Mouse (Mus musculus): ENCODE results near the gene Ppp1r9a.

Gene Ppp1r9a

DNA sequence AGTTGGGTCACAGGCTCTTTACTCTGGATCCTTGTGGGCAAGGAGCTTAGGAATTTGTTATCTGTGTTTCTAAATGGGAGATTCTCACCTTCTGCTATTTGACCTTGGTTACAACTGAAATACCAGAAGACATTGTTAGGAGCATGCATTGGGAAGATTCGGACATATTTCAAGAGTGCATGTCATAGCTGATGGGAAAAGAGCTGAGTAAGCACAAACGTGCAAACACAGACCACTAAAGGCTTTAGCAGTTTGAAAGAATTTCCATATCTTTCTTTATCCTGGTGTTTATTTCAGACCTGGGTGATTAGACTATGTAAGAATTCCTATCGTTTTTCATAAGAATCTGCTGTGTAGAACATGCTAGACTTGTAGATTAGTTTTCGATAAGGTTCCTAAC lies 59.5 kb downstream of the Ppp1r9a start:
- no peak for DNase-seq

DNA sequence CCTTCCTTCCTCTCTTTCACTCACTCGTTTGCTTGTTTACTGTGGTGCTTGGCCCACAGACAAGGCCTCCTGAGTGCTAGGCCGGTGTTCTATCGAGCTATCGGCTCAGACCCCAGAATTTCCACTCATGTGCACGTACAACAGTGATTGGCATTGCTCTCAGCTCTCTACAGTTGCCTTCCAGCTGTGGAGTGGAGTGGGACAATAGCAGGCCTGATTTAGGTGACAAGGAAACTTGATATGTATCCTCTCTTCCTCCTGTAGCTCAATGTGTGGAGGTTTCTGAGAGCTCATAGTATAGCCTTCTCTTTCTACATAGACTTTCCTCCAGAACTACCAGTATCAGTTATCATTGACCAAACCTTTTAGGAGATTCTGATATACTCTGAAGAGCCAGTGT lies 60.3 kb downstream of the Ppp1r9a start:
- DNase-seq: no peak

DNA sequence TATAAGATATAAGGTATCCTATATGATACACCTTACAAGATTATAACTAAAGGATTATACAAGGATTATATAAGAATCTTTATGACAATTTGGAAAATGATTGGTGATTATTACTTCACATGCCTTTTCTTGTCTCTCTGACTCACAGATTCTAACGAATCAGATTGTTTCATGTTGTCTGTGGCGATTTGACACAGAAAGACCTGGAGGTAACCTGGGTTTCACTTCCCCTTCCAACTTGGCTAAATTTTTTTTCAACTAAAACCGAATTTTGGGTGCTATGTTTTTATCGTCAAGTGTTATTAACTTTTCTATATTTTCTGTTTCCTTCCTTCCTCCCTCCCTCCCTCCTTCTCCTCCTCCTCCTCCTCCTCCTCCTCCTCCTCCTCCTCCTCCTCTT lies 64.5 kb downstream of the Ppp1r9a start:
- DNase-seq: no peak

DNA sequence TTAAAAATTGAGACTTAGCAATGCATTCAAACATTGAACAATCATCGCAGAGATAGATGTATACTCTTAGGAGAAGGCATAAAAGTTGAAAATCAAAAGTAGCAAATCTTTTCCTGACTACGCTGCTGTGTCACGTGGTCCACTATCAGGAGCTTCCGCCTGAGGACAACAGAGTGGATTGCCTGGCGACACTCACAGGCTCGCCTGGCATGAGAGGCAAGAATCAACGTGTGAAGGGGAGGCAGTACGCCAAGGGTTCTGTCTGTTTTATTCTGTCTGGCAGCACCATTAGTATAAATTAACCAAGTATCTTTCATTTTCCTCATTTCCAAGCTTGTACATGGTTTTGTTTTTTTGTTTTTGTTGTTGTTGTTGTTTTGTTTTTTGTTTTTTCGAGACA lies 68.5 kb downstream of the Ppp1r9a start:
- peak; percentile 42 to 51 for DNase-seq

DNA sequence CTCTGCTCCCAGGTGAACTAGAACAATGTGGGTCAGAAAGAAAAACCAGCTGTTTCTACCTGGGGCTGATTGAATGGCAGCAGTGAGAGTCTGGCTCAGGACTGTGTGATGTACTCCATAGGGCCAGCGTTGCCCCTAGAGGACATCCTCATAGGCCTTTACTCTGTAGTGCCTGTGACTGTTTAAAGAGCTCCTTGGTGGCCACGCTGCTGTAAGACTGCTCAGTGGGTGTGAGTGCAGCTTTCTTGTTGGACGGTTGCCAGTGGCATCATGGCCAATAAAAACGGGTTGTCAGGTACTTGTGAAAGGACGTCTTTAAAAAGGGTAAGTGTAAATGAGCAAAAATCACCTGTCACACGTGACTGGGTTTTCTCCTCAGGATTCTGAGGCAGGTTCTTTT lies 70.1 kb downstream of the Ppp1r9a start:
- DNase-seq: peak; percentile 33 to 35

DNA sequence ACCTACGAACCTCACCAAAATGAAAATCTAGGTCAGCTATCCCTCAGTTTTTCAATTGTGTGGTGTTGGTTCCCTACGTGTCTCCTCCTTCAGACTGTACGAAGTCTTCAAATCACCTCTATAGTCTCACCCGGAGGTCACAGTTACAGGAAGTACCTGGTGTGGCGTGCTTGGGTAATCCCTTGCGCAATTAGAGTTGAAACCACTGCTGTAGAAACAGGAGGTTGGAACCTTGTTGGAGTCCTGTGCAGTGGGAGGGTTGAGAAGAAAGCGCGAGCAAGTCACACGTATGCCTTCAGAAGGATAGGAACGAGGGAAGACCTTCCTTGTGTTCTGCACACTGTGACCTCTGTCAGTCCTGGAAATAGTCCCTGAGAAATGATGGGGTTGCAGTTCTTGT lies 70.6 kb downstream of the Ppp1r9a start:
- no peak for DNase-seq

DNA sequence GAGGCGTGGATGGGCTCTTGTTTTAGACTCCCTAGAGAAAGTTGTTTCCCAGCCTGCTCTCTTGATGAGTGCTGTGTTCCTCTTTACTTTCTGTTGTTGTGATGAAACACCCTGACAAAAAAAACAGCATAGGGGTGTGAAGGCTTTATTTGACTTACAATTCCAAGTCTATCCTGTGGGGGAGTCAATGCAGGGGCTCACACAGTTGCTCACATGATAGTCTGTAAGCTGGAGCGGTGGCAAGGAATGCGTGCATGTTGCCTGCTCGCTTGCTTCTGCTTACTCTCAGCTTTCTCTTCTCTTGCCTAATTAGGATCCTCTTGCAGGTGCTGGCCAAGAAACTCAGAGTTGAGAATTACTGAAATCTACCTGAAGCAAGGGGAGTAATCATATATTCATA lies 74.8 kb downstream of the Ppp1r9a start:
- DNase-seq: no peak

DNA sequence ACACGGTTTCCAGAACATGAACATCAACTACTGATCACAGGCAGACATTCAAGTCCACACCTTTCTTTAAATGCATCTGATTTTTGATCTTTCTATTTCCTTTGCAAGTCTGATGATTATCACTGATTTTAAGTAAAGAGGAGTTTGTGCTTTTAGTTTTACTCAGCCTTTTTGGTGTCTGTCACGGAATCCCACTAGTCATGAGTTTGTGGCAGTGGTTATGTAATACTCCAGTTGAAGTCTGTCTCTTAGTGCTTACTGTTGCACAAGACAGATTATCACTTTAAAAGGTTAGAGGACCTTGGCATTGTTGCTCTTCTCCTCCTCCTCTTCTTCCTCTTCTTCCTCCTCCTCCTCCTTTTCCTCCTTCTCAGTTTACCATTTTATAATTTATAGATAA lies 75.5 kb downstream of the Ppp1r9a start:
- DNase-seq: no peak

DNA sequence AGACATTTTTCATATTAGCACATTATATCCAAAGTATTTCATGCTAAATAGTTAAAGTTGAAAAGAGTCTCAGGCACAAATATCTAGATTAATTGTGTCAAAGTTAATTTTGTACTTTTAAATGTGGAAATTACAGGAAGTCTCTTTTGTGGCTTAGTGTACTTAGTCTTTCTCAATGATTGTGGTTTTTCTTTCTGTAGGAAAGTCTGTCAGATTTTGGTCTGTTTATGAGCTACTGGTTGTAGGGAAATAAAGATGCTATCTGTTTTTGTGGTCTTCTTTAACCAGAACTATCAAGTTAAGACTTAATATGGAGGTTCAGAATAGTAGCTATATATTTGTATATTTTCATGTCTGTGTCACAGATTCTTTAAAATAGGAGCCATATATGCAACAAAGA lies 76.2 kb downstream of the Ppp1r9a start:
- no peak for DNase-seq

DNA sequence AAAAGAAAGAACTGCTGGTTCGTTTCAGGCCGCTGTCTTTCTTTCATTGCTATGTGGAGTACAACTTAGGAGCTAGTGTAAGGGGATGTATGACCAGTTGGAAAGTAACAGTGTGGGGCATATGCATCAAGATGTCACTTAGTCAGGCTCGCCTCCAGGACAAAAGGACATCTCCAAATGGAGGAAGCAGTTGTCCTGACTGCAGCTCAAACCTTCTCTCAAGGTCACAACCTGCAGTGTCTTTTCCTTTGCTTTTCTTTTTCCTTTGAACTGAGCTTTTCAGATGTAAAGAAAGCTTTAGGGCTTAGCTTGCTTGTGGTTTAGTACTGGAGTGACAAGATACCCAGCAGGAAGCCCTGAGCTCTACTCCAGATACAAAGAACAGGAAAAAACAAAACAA lies 77.4 kb downstream of the Ppp1r9a start:
- no peak for DNase-seq

DNA sequence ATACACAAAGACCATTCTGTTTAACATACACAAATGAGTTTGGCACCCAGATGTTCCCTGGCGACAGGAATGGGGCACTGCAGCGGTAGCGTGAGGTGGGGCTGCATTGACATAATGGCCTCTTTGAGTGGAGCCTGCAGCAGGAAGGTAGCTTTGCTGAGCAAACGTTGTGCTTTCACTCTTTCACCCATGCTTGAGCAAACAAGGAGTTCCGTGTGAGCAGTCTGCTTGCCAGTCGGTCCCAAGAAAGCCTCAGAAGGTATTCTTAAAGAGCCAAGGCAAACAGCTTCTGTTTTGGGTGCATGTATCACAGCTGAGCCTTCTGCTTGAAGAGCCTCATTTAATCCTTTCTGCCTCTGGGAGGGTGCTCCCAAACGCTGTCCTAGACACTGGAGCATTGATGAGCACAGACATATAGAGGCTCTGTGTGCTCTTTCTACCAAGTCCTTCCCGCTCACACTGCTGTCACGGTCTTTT lies 80.0 kb downstream of the Ppp1r9a start:
- DNase-seq: no peak

DNA sequence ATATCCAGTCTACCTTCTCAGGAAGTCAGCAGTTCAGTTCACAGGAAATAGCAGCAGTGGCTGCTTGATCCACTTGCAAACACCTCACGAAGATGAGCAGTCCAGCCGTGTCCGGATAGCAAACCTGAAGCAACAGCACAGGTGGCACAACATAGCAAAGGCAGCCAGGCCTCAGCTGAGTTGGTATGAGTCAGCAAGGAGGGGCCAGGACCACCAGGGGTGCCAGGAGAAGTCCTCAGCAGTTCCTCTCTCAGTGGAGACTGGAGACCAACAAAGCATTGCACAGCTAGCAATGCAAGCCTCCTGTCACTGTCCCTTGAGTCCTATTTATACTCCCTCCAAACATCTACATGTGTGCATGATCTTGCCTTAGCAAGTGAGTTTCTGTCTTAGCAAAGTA lies 83.0 kb downstream of the Ppp1r9a start:
- DNase-seq: no peak

DNA sequence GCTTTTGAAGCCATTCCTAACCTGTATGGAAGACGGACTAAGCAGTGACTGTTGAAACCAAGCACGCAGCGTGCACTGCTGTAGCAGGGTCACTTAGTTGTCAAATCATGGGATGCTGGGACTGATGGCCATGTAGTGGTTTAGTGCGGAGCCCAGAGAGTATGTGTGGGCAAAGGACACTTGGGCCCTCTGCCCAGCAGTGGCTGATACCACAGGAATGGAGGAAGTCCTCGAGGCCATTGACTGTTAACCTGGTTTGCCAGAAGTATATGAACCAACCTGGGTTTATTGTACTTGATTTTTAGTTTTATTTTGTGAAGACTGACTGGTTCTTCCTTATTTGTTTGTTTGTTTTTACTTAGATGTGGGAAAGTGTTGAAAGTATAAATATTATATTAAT lies 84.4 kb downstream of the Ppp1r9a start:
- DNase-seq: no peak

DNA sequence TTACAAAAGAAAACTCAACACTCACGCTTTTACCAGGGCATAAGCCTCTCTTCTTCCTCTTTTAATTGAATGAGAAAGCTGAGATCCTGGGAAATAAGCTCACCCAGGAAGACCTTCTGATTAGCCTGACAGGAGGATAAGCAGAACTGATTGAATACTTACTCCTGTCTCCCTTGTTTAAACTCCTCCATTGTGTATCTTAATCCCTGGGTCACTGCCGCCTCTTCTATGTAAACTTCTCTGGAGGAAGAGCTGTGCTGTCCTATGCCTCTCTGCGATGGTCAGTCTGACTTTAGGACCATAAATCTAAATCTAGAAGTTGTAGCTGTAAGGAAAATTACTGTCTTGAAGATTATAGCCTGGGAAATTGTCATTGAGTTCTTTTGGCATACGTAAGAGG lies 86.0 kb downstream of the Ppp1r9a start:
- DNase-seq: no peak

DNA sequence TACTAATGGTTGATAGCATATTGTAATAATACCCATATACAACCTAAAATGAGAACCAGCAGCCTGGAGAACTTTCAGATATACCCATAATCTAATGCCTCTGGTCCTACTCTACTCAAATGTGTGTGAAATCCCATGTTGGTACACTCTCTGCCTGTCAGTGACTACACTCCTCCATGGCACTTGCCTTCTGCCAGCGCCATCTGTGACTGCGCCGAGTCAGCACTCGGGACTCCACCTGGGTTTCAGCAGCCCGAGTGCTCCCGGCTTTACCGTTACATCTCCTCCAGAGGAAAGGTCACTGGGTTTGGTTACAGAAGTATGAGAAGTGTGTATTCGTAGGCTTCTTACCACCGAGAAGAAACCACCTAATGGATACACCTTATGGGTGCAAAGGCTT lies 89.6 kb downstream of the Ppp1r9a start:
- DNase-seq: no peak

DNA sequence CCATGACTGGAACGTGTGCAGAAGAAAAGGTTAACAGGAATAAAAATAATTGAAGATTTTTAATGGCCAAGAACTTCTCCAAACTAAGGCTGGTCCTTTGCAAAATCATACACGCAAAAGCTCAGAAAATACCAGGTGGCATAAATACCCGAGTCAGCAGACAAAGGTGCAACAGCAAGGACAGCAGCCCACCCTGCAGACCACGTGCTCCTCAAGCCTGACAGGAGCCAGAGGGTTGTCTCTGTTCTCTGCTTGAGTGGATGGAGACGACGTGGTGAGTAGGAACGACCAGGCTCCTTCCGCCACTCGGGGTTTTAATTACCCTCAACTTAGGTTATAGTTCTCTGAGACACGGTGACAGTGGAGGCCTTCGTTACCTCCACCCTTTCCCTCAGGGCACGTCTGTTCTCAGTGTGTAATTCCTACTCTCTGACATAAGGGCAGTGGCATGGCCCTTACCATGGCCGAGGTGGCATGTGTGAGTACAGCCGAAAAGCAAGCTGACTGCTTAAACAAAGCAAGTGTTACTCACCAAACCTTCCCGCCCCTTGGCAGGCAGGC lies 91.0 kb downstream of the Ppp1r9a start:
- DNase-seq: no peak

DNA sequence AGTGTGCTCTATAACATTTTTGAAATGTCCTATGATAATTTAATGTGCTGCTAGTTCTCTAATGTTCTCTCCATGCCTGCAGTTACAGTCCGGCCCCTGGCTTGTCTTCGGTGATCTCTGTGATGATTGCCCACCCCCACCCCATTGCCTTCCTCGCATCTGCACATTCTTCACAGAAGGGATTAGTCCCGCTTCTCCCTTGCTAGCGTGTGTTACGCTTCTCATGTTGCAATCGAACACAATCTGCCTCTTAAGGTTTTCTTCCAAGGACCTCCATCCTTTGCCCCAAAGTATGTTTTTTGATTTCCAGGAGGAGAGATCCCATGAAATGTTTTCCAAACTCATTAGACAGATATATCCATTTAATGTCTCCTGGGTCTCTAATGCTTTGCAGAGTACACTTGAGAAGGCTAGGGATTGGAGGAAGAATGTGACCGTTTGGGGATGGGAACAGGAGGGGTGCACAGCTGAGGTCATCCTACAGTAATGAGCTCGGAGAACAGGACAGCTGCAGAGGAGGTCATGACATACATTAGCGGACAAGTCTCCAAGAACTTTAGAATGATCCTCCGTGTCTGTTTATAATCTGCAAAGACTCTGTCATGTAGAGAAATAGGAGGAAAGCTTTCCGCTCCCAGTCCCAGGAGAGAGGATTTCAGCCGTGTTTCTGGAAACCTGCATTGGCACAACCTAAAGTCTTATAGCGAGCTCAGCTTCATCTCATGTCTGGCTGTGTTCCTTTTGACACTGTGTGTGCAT lies 91.6 kb downstream of the Ppp1r9a start:
- no peak for DNase-seq

DNA sequence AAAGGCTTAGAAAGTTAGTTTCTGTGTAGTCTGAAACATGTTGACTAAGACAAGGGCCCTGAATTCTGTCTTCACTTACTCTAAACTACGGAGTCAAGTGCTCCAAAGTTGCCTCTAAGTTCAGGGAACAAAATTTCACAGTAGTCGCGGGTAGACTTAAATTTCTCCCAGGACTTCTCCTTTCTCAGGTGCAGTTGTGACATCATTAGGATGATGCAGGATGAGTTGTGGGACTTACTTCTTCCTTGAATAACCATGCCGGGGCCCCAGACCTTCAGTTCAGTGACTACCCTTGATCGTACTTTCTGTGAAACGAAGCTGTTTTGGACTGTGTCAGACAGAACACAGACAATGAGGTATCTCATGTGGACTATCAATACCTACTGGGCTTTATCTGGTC lies 94.9 kb downstream of the Ppp1r9a start:
- DNase-seq: no peak

DNA sequence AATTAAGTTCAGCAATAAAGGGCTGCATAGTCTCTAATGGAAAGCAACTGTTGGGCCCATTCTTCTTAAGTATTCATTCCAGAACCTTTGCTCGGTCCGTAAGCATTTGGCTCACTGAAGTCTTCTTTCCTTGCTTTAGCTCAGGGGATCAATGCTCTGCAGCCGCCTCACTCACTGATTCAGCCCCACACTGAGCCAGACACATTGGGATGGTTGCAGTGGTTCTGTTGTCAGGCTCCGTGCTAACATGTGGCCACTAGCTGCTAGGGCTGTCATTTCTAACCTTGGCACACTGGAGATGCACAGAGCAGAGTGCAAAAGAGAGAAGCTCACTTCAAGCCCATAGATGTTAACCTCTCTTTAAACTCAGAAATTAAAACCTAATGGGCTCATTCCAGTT lies 96.2 kb downstream of the Ppp1r9a start:
- DNase-seq: no peak

DNA sequence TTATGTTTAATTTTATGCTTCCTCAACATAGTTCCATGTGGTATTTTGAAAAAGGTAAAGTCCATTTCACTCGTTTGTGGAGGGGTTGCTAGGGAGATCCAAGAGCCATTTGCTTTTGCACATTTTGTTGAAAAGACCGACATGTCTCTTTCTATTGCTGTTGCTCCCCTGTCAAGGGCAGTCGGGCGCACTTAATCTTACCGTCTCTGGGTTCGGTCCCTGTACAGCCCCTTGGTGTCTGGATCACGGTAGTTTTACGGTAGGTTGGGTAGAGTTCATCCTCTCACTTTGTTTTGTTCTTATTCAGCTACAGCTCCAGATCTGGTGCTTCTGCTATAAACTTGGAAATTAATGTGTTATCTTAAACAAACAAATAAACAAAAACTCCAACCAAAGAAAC lies 98.1 kb downstream of the Ppp1r9a start:
- no peak for DNase-seq

DNA sequence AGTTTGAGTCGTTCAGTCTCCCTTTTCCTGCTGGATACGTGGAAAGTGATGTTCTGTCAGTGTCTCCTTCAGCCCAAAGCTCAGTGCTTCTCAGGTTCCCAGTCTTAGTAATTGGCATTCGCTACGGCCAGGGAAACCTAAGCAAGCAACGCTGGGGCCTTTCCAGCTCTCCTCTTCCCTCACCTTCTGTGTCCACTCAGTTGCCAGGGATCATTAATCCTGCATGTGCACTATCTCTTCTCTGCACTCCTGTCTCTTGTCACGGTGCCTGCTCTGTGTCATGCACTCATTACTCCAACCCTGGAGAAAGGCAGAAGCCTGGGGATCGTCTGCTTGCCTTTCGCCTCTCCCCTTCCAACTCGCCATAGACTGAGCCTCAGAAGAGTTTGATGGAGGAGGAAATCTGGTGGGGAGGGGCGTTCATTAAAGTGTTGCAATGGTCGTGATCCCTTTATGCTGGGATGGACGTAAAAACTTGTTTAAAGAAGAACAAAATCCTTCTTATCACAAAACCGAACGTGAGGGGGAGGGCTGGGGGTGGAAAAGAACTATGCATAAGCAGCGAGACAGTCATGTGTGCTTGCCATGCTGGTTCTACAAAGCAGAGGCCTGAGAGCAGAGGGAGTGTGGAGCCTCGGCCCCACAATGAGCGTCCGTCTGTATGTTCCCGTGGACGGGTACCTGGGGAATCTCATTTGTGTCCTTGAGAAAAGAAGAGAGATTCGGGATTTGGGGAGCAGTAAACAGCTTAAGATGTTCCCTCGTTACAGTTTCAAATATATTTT lies 103.0 kb downstream of the Ppp1r9a start:
- peak; percentile 90 to 92 for DNase-seq

DNA sequence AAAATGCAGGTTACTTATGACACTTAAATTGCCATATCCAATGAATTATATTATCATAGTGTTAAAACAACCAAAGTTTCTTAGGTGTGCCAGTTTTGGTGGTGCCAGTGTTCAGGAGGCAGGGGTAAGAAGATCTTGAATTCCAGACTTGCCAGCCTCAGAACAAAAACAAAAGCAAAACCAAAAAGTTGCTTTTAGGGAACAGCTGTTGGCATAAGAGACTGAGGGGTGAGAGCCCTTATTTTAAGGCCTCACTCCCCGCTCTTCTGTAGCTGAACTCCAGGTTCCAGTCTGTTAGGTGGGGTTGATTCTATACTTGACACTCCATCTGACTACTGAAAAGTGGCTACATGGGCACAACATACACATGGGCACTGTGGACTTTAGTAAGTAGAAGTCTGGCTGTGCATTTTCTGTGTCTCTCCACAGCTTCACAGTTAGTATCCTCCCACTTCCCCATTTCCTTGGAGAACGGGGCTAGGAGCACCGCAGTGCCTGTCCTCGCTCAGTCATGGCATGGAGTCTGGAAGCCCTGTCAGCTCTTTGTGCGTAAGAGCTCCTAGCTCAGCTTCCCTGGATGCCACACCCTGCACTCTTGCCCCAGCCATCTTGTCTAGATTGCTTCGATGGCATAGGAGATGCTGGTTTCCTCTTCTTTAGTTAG lies 103.7 kb downstream of the Ppp1r9a start:
- no peak for DNase-seq

DNA sequence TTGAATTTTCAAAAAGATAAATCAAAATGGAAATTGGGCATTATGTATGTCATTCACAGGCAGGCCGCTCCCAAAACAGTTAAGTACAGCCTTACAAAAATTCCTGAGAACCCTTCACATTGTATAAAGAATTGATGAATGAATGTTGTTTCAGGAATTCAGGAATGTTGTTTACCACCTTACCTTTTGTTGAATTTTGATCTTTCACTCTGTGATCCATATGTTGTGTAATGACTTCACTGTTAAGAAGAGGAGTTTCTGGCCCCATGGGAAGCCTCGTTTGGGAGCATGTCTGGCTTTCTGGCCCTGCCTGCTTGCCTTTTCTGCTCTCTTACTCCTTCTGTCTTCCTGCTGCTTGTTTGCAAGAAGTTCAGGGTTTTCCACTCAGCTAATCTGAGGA lies 105.4 kb downstream of the Ppp1r9a start:
- no peak for DNase-seq

DNA sequence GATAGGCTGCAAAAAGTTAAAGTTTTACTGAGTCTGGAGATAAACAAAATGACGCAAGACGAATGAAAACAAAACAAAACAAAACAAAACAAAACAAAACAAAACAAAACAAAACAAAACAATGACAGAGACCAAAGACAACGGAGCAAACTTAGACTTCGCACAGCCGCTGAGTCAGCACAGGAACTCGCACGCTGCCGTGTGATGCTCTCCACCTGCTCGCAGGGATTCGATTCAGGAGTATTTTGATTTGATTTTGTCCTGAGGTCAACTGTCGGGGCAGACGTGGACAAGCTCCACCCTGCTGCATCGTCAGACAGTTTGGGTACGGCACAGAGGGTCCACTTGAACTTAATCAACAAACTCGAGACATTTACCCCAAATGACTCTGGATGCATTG lies 105.9 kb downstream of the Ppp1r9a start:
- no peak for DNase-seq
